Mouse (Mus musculus) adrenal gland, adult 8-10 months (tissue): ENCODE measurements around the gene Aplp2. TPM values are rescaled to one million over a fixed set of nuclear protein-coding genes. Genes with fewer than 3 reads are reported as not detected.
"Not testable (repeated sequence)": the region's sequence is repeated elsewhere in the genome, so short reads cannot be mapped to it uniquely, and the experiment has no call there.

Experiments used
- DNase-seq: peaks from one replicate; pipeline ENCODE4 v3.0.0; 2022
- total RNA-seq, 4 experiments: library from RNA; stranded (reverse); gene quantifications; 2 replicates each; pipeline ENCODE4 v1.2.4; 2022

Aplp2 gene
- total RNA-seq, 4 experiments from 2014 or later, result 633 to 794 (median 714) TPM

- DNase-seq, result no peak
Measured at GRCm38 (mm10) chr9:31177692-31178091, 33.9 kb downstream of the Aplp2 start.

- peak; percentile 96 for DNase-seq
Measured at GRCm38 (mm10) chr9:31176379-31177130, 35.1 kb downstream of the Aplp2 start.

- DNase-seq, result no peak
Measured at GRCm38 (mm10) chr9:31175978-31176377, 35.6 kb downstream of the Aplp2 start.

- DNase-seq, result no peak
Measured at GRCm38 (mm10) chr9:31175346-31175745, 36.3 kb downstream of the Aplp2 start.

- no peak for DNase-seq
Measured at GRCm38 (mm10) chr9:31168356-31169093, 43.1 kb downstream of the Aplp2 start.

- DNase-seq, result no peak
Measured at GRCm38 (mm10) chr9:31167305-31167704, 44.3 kb downstream of the Aplp2 start.

- DNase-seq, result not testable (repeated sequence)
Measured at GRCm38 (mm10) chr9:31165505-31165904, 46.1 kb downstream of the Aplp2 start.

GRCm38 (mm10) chr9:31163327-31163726 lies 48.3 kb downstream of the Aplp2 start:
- no peak for DNase-seq

- no peak for DNase-seq
Measured at GRCm38 (mm10) chr9:31162911-31163310, 48.7 kb downstream of the Aplp2 start.

- DNase-seq, result no peak
Measured at GRCm38 (mm10) chr9:31159910-31160309, 51.7 kb downstream of the Aplp2 start.

- no peak for DNase-seq
Measured at GRCm38 (mm10) chr9:31156594-31156993, 55.0 kb downstream of the Aplp2 start.

- no peak for DNase-seq
Measured at GRCm38 (mm10) chr9:31151050-31151449, 60.6 kb downstream of the Aplp2 start.

- no peak for DNase-seq
Measured at GRCm38 (mm10) chr9:31148135-31148534, 63.5 kb downstream of the Aplp2 start.

- DNase-seq, result no peak
Measured at GRCm38 (mm10) chr9:31145272-31145925, 66.2 kb downstream of the Aplp2 start.

- no peak for DNase-seq
Measured at GRCm38 (mm10) chr9:31142924-31143323, 68.7 kb downstream of the Aplp2 start.

- DNase-seq, result no peak
Measured at GRCm38 (mm10) chr9:31133131-31133530, 78.5 kb downstream of the Aplp2 start.

- no peak for DNase-seq
Measured at GRCm38 (mm10) chr9:31131205-31131968, 80.2 kb downstream of the Aplp2 start, which contains the start of gene St14. Gene St14, minus strand, starts transcription at chr9:31131853.

GRCm38 (mm10) chr9:31130357-31131204 lies 81.0 kb downstream of the Aplp2 start:
- no peak for DNase-seq

GRCm38 (mm10) chr9:31129956-31130355 lies 81.7 kb downstream of the Aplp2 start:
- DNase-seq, result no peak

GRCm38 (mm10) chr9:31127876-31128465 lies 83.6 kb downstream of the Aplp2 start:
- DNase-seq, result no peak

- no peak for DNase-seq
Measured at GRCm38 (mm10) chr9:31126079-31126478, 85.5 kb downstream of the Aplp2 start.
